Mouse (Mus musculus): ENCODE results near the gene Pla2g10. TPM values are rescaled to one million over a fixed set of nuclear protein-coding genes. Genes with fewer than 3 reads are reported as not detected.
"Not testable (repeated sequence)": the region's sequence is repeated elsewhere in the genome, so short reads cannot be mapped to it uniquely, and the experiment has no call there.

Pla2g10 gene
- total RNA-seq, 2 experiments from 2014 or later = not detected

DNA sequence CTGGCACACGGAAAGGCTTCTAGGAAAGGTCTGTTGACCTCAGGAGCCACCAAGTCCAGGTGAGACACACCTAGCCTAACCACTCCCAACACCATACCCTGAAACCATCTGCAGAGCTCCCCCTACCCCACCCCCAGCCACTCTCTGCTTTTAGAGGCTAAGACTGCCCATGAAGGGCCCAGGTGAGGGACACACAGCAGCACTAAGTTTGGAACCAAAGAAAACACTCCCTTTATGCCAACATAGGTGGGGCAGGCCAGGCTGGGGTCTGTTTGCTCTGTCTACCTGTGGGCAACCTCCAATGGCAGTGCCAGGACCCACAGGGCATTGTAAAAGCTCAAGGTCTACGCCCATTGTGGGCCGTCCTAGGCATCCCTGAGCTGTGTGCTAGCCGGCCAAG is 1.4 kb downstream of the Pla2g10 start:
- no peak for DNase-seq

DNA sequence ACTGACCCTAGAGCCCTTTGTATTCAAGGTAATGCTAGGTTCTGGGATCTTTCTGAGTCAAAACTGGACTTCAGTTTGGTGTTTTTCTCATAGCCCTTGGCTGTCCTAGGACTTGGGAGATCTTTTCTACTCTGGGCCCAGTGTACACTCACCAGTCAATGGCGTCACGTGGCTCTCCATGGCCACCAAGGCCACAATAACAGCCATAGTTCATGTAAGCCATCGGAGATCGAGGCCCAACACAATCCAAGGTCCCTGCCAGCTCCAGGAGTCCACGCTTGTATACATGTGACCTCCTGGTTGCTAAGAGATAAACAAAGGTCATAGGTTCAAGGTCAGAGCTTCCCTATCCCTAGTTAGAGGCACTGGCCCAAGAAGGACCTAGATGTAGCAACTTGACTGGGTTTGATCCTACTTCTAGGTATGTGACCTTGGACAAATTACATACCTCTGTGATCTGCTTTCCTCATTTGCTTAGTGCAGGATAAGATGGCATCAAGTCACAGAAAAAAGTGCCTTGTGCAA is 2.9 kb downstream of the Pla2g10 start:
- peak; percentile 54 to 72 for DNase-seq

DNA sequence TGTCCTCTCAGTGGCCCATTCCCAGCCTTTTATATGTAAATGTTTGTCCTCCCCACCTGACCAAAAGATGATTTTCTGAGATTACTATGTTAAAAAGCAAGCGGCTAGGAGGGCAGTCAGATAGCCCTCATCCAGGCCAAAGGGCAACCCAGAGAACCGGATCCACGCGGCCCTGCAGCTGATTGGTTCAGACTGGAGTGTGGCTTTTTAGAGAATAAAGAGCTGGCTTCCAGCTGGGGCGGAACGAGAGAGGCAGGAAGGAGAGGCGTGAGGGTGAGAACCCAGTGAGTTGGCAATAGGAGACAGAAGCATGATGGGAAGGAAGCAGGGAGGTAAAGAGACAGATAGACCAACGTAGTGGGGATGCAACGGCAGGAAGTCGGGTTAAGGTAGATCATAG is 7.8 kb downstream of the Pla2g10 start:
- DNase-seq = no peak

DNA sequence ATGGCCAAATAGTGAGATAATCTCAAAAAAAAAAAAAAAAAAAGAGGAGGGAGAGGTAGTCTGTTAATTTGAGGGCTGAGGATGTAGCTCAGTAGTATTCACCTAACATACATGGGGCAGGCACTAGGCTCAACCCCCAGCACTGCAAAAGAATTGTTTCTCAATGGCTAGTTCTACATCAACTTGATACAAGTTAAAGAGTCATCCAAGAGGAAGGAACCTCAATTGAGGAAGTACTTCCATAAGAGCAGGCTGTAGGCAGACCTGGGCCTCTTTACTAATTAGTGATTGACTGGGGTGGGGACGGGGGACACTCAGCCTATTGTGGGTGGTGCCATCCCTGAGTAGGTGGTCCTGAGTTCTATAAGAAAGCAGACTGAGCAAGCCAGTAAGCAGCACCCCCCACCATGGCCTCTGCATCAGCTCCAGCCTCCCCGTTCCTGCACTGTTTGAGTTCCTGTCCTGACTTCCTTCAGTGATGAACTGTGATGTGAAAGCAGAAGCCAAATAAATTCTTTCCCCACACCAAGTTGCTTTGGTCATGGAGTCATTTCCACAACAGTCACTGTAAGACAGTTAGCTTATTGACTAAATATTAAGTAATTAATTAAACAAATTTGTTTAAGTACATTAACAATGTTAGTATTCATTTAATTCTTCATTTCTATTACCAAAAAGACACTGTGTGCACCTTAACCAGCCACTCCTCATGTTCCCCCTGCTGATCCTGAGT is 13.8 kb downstream of the Pla2g10 start:
- DNase-seq = no peak

DNA sequence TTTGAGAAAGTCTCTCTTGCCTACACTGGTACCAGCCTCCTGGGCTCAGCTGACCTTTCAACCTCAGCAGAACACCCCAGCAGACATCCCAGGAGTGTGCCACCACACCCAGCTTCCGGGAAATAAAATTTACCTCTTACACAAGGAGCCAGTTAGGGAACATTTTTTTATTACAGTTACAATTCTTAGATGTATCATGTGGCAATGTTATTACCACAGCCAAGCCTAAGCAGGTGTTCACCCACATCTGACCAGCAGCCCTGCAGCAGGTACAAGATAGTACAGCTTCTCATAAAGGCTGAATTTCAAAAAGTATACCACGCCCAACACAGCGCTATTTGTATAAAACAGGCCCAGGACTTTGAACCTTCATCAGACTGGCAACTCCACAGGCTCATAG is 15.9 kb downstream of the Pla2g10 start:
- DNase-seq = no peak

DNA sequence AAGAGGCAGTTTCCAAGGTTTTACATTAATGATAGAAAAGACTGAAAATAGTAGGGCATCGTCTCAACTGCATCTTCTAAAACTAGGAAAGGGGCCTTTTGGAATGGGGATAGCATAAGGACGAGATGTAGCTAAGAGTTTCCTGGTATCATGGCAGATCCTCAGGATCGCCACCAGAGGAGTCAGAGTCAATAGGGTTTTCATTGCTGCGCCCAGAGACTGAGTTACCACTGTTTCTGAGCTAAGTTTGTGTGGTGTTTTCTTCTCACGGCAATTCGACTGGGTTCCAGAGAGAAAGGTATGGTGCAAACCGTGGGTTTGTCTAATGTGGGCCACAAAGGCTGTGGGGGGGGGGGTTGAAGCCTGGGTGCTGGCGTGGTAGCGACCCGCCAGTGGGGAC is 26.1 kb downstream of the Pla2g10 start:
- no peak for DNase-seq

DNA sequence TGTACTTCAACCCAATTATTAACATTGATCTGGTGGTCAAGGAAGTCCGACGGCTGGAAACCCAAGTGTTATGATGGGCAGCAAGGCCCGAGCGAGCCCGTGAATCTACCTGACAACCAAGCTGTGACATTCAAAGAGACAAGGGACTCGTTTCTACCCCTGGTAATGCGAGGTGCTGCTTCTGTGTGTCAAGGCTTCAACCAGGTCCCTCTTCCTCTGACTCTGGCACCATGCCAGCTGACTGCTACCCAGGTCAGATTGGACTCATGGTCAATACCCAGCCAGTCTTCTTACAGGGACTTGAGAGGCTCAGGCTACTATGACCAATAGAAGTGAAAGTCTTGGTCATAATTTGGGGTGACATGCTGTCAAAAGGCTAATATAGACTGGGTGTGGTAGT is 28.6 kb downstream of the Pla2g10 start:
- peak; percentile 12 to 24 for DNase-seq

DNA sequence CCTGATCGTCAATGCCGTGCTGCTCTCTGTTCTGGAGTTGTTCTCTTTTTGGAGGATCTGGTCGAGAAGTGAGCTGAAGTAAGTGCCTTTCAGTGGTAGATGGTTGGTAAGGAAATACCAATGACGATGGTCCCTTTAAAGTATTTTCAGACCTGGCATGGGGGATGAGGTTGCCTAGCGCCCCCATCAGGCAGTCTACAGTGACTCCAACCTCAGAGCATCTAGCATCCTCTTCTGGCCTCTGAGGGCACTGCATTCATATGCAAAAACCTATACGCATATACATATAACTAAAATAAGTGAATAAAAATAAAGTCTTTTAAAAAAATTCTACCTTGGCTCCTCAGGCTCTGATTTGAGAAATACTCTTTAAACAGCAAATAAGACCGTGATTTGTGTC is 31.8 kb downstream of the Pla2g10 start:
- DNase-seq = no peak

DNA sequence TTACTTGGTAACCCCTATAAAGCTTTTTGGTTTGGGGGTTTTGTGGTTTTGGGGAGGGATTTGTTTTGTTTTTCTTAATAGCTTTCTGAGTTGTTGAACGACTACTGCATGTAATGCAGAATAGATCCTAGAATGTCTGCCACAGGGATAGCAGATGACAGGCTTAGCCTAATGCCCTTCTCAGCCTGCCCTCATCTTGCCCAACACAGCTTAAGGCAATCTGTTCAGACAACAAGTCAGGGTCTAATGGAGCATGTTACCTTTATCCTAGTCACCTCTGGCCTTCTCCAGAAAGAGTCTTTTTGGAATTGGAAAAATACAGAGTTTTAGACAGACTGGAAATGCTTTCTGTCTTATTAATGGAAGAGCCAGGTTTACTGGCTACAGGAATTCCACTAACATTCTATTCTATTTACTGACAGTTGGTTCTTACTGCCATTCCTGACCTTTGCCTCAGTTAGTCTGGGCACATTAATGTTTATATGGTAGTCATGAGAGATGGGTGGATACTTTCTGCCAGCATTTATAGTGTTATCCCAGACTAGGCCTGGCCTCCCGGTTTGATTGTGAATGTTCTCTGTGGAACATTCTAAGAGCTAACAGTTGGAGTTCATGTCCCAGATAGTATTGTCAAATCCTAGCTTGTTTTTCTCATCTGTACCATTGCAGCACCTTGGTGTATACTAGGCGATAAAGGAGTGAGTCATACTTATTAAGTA is 52.0 kb downstream of the Pla2g10 start:
- no peak for DNase-seq

DNA sequence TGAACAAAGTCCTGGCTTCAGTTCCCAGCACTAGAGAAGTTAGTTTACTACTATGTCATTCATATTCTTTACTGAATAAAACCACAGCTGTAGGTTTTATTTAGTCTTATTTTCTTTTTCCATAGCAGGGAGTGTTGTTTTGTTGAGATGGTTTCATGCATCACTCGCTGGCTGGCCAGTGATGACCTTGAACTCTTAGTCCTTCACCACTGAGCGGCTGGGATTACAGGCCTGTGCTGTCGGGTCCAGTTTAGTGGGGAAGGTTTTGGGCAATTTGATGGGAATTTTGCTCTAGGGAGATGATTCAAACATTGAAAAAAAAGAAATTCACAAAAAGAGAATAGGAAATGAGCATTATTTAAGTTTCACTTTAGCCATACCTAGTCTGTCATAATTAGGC is 56.3 kb downstream of the Pla2g10 start:
- DNase-seq = peak; percentile 45 to 51

DNA sequence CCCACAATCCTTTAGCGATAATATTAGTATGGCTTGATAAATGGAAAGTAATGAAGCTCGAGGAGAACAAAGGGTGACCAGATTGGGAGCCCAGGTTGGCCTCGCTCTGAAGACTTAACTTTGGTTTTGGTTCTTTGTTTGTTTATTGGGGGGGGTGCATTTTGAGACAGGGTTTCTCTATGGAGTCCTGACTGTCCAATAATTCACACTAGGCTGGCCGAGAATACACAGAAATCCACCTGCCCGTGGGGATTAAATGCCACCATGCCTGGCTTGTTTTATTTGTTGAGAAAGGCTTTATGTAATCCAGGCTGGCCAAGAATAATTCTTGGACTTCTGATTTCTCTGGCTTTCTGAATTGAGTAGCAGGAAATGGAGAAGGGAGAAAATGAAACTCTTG is 57.7 kb downstream of the Pla2g10 start:
- no peak for DNase-seq

DNA sequence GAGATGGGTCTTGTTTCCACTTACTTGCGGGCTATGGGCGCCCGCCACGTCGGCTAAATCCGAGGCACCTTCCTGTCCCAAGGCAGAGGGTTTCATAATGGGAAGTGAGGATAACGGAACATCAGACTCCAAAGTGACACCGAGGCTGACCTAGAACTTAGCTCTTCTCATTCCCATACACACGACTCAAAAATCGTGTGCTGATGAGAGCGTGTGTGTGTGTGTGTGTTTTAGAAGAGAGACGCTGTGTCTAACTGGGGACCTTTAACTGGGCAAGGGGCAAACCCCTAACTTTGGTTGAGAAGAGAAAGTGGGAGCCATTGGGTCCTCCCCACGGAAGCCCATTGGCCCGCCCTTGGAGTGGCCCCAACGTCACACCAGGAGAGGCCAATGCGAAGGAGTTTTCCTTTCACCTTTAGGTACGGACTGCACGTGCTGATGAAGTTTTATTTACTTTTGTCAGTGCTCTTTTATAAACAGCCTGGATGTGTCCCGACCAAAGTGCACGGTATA is 58.3 kb downstream of the Pla2g10 start:
- peak; percentile 82 to 83 for DNase-seq

DNA sequence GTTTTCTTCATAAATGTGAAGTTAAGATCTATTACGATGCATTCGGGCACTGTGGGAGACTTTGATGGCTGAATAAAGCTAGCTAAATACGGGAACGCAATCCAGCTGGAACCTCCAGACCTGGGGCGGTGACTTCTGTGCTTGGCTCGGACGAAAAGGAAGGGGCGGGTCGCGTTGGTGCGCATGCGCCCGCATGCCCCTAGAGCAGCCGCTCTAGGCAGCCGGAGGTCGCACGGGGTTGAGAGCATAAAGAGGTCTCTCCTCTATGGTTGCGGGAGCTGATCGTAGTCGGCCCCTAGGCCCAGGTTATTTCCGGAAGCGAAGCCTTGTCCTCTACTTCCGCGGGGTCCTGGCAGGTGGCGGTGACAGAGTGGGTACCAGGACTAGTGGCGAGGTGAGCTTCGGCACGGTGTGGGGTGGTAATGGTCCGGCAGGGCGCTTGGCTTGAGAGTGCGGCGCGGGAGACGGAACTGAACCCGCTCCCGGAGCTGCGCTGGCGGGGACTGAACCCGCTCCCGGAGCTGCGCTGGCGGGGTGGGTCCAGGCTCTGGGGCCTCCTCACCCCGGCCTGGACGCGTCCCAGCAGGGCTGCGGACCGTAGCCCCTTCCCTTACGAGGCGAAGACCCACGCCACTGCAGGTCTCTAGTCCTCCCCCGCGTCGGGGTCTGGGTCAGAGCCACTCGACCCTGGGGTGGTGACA is 58.9 kb downstream of the Pla2g10 start, which contains the start of the genes Bfar and 3110001I22Rik:
Gene Bfar, plus strand, starts transcription at position 174 of the 701 bp plus-strand sequence.
Gene 3110001I22Rik, plus strand, starts transcription at position 245 of the 701 bp plus-strand sequence.
- peak; percentile 92 to 94 for DNase-seq

DNA sequence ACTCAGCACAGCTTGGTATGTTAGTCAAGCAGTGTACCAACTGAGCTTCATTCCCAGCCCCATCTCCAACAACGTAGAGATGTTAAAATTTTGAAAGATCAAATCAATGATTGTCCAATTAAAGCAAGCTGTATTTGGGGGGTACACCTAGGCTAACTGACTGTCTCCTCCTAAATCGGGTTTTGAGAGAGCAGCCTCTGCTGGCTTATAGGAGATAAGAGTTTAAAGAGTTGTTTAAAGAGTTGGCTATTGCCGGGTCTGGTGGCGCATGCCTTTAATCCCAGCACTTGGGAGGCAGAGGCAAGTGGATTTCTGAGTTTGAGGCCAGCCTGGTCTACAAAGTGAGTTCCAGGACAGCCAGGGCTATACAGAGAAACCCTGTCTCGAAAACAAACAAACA is 59.9 kb downstream of the Pla2g10 start:
- not testable (repeated sequence) for DNase-seq

DNA sequence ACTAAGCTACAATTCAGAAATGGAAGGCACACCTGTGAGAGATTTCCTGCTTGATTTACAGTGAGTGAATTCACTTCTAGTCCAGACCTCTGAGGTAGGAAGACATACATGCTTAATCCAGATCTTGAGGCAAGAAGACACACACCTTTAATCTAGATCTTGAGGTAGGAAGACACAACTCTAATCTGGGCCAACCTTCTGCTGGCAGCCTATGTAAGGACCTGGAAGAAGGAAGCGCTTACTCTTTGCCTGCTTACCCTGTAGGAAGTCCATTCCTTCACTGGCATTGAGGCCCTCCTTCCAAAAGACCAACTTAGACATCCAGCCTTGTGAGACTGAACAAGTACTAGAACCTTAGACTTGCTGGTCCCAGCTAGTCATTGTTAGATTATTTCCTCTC is 61.5 kb downstream of the Pla2g10 start:
- DNase-seq = no peak

DNA sequence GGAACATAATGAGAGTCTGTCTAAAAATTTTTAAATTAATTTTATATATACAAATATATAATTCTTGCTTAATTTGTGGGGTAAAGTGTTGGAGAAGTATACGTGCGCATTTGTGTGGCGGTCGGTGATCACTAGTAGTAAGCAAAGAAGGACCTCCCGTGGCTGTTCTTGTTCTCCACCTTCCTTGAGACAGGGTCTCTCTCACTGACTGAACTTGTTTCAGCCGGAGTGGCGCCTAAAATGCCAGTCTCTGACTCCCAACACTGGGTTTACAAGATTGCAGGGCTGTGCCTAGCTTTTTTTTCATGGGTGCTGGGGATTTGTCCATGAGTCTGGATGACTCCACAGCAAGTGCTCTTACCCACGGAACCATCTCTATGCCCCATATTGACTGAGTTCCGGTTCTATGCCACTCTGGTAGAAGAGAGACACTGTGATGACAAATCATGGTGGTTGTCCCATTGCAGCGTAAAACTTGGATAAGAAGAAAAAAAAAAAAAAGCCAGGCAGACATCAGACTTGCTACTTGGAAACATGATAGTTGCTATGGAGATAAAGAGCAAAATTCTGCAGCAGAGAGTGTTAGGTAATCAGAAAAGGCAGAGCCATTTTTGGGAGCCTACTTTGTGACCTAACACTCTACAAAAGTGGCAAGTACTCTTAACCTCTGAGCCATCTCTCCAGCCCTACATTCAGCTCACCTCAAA is 62.2 kb downstream of the Pla2g10 start:
- no peak for DNase-seq

DNA sequence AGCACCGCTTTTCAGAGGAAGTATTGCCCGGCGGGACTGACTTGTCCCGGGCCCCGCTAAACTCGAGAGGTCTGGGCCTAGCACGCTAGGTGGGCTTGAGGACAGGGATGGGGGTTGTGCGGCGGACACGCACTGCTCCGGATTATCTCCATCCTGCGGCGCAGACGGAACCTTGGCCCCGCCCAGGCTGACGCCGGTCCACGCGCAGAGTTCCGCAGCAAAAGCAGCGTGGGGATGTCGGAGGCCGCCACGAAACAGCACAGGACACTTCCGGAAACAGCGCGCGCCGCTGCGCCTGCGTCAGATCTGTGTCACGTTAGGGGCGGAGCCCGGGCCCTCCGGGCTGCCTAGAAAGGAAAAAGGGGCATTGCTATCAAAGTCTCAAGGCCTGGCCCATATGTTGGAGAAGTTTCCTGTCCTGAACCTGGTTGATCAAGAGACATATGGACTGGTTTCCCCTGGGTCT is 62.9 kb downstream of the Pla2g10 start, which contains the start of gene Parn:
Gene Parn, minus strand, starts transcription at position 293 of the 466 bp plus-strand sequence.
- peak; percentile 96 to 97 for DNase-seq

Data from adrenal gland, postnatal 36 days (tissue).